Mouse (Mus musculus) left cerebral cortex, postnatal 14 days (tissue): Measurements from ENCODE around the gene Cep63. TPM values are rescaled to one million over a fixed set of nuclear protein-coding genes. Genes with fewer than 3 reads are reported as not detected.

Source experiments
- DNase-seq, 2 experiments: peaks; one replicate each; pipeline ENCODE4 v3.0.0; 2021 to 2022; ENCODE audit warnings: low spot score in 2 of 2, mixed read lengths in 1 of 2
- intact Hi-C: fragments of 180-260 bp; cut with DNase I; formaldehyde crosslinking; loops from one replicate; pipeline ENCODE4 v1.15.1; 2025
- total RNA-seq, 2 experiments: library from RNA; stranded (reverse); gene quantifications; 2 replicates each; pipeline ENCODE4 v1.2.3; 2021

Gene Cep63
- total RNA-seq, 2 experiments from 2014 or later: 23.7 to 25.1 TPM

GRCm38 (mm10) chr9:102536968-102537367 is 89.4 kb downstream of the Cep63 start:
- DNase-seq: no peak
- intact Hi-C loops: no loop called here

Other genes starting within 250 kb of the Cep63 start
- 1 to 10 TPM; 3.1 to 3.9 TPM for gene Ky, start 120.8 kb downstream of the Cep63 start, total RNA-seq
- 10 to 100 TPM; 84.6 to 96.5 TPM for gene Anapc13, start 238 bp downstream of the Cep63 start, total RNA-seq
- 10 to 100 TPM; 16.7 to 19.5 TPM for gene Amotl2, start 90.1 kb upstream of the Cep63 start, total RNA-seq
- gene Ryk, start 208.4 kb upstream of the Cep63 start, total RNA-seq: 10 to 100 TPM; 28.1 to 31.6 TPM